Mouse (Mus musculus): ENCODE results near the gene Mtnr1a. TPM values are rescaled to one million over a fixed set of nuclear protein-coding genes. Genes with fewer than 3 reads are reported as not detected.
A peak's percentile ranks its signal among the peaks of the same experiment; 100 is the strongest.

Mtnr1a gene
- polyA plus RNA-seq, 2 experiments: 0.26 TPM; not detected in 1

DNA sequence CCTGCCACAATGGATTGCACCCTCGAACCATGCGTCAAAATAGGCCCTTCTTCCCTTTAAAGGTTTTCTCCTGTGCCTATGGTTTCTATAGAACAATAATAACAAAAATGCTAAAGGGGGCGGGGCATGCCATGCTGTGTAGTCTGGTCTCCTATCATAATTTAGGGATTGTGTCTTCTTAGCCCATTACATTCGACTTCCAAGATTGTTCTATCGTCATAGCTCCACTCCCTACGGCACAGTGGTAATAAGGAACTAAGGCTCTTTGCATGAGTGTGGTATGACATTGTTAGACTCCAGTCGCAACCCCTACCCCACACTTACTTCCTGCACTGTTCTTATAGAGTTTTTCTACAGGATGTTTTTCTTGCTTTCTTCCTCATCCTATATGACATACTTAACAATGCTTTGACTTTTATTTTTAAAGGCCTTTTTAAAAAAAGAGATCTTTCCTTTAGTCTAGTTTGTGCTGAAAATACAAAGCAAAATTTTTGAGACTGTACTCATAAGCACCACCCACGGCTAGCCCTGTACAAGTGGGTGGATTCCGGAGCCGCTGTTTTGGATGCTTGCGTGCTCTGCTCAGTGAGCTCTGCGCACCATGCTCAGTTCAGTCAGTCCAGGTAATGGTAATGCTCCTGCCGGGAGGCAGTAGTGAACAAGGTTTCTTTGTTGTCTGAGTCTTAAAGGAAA, 40.6 kb downstream of the Mtnr1a start:
- H3K36me3 ChIP-seq (ENCODE audit: control insufficient read depth, insufficient read depth, low read length): no peaks in the 10 kb centered on the region
- H3K27me3 ChIP-seq (ENCODE audit: control insufficient read depth, insufficient read depth, low read length): 0 out of 2 replicates have a peak, but pooled peaks cover 3% of the 10 kb centered on the region
- peak overlapping the region; percentile 47 for H3K4me2 ChIP-seq (replicated peaks; ENCODE audit: low read depth, low read length, severe bottlenecking)
- peak overlapping the region; percentile 25 for H3K4me3 ChIP-seq (replicated peaks; ENCODE audit: low read length)
- TF ChIP-seq POLR2A (IDR thresholded peaks at IDR 0.05; ENCODE audit: borderline replicate concordance, extremely low read depth, insufficient read depth, insufficient read length): no peak
- H3K9me3 ChIP-seq (ENCODE audit: control insufficient read depth, low read length): no peaks in the 10 kb centered on the region
- DNase-seq (ENCODE audit: low spot score) (peak; percentile 25), ATAC-seq (ENCODE audit: low FRiP score, low read depth) (no peak)
- H3K27ac ChIP-seq (replicated peaks; ENCODE audit: low read depth, low read length): no peak overlapping the region
- no peak overlapping the region for H3K9ac ChIP-seq (ENCODE audit: low read depth, low read length, severe bottlenecking)
- WGBS: 24% methylated on average over 13 of the region's 13 CpGs
- peaks cover 5% of the 10 kb centered on the region for H3K4me1 ChIP-seq (ENCODE audit: control insufficient read depth, insufficient read depth, low read length)

DNA sequence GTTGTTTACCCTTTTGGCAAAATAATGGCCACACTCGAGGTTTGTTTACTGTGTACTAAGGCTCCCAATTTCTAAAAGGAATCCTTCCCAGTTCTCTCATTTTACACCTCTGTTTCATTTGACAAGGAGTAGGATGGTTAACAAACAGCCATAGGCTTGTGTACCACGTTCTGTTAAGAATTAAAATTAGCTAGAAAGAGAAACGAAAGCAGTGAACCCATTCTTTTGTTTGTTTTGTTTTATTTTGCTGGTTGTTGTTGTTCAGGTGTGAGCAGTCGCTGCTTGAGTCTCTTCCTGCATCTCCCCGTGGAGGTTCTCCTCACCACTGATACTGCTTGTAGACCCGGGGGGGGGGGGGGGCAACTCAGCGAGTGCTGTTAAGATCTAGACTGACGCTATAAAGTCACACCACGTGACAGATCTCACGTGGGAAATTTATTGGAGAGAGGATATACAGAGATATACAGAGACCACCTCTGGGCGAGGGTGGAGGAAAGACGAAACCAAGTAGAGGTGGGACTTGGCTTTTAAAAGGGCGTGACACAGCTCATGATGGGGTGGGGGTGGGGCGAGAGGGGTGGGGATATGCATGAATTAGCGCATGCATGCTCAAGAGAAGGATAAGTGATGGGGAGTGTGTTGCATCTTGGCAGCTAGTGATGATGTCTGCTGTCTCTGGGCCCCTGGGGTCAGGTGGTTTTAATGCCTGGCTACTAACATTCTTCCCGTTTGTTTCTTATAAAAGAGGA, 41.3 kb downstream of the Mtnr1a start:
- Histone ChIP-seq H3K9ac (ENCODE audit: low read depth, low read length, severe bottlenecking) (no peak overlapping the region), H3K4me2 (replicated peaks; ENCODE audit: low read depth, low read length, severe bottlenecking) (peak overlapping the region; percentile 47), H3K27ac (replicated peaks; ENCODE audit: low read depth, low read length) (no peak overlapping the region), H3K4me1 (ENCODE audit: control insufficient read depth, insufficient read depth, low read length) (peaks cover 5% of the 10 kb centered on the region), H3K36me3 (ENCODE audit: control insufficient read depth, insufficient read depth, low read length) (no peaks in the 10 kb centered on the region), H3K9me3 (ENCODE audit: control insufficient read depth, low read length) (no peaks in the 10 kb centered on the region), H3K27me3 (ENCODE audit: control insufficient read depth, insufficient read depth, low read length) (0 out of 2 replicates have a peak, but pooled peaks cover 3% of the 10 kb centered on the region), H3K4me3 (replicated peaks; ENCODE audit: low read length) (peak overlapping the region; percentile 25)
- DNase-seq (ENCODE audit: low spot score) (no peak), ATAC-seq (ENCODE audit: low FRiP score, low read depth) (no peak)
- WGBS: 6% methylated on average over 16 of the region's 16 CpGs
- no peak for TF ChIP-seq POLR2A (IDR thresholded peaks at IDR 0.05; ENCODE audit: borderline replicate concordance, extremely low read depth, insufficient read depth, insufficient read length)

DNA sequence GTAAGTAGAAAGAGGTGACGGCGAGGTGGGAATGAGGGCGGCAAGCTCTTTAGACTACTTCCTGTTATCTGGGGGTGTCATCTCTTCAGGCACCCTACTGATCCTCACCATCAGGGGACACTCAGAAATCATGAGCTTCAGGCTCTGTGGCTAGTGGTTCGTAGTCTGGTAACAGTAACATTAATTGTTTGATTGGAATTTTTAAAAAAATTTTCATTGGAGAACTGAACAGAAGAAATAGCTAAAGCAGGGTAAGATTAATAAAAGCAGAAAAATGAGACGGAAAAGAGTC, 41.8 kb downstream of the Mtnr1a start:
- H3K36me3 ChIP-seq (ENCODE audit: control insufficient read depth, insufficient read depth, low read length): no peaks in the 10 kb centered on the region
- H3K4me1 ChIP-seq (ENCODE audit: control insufficient read depth, insufficient read depth, low read length): peaks cover 5% of the 10 kb centered on the region
- no peak for ATAC-seq (ENCODE audit: low FRiP score, low read depth)
- H3K4me3 ChIP-seq (replicated peaks; ENCODE audit: low read length): no peak overlapping the region; the same call in 1 of the 2 replicates
- DNase-seq (ENCODE audit: low spot score): no peak
- H3K4me2 ChIP-seq (replicated peaks; ENCODE audit: low read depth, low read length, severe bottlenecking): peak overlapping the region; percentile 47
- no peak overlapping the region for H3K9ac ChIP-seq (ENCODE audit: low read depth, low read length, severe bottlenecking)
- no peak overlapping the region for H3K27ac ChIP-seq (replicated peaks; ENCODE audit: low read depth, low read length)
- H3K27me3 ChIP-seq (ENCODE audit: control insufficient read depth, insufficient read depth, low read length): 0 out of 2 replicates have a peak, but pooled peaks cover 3% of the 10 kb centered on the region
- no peaks in the 10 kb centered on the region for H3K9me3 ChIP-seq (ENCODE audit: control insufficient read depth, low read length)
- 30% methylated on average over 5 of the region's 5 CpGs for WGBS
- TF ChIP-seq POLR2A (IDR thresholded peaks at IDR 0.05; ENCODE audit: borderline replicate concordance, extremely low read depth, insufficient read depth, insufficient read length): no peak

GRCm38 (mm10) chr8:45111820-45112219, 42.9 kb downstream of the Mtnr1a start:
- H3K27me3 ChIP-seq (ENCODE audit: control insufficient read depth, insufficient read depth, low read length): 0 out of 2 replicates have a peak, but pooled peaks cover 3% of the 10 kb centered on the region
- WGBS: 86% methylated on average over 5 of the region's 5 CpGs
- no peak overlapping the region for H3K27ac ChIP-seq (replicated peaks; ENCODE audit: low read depth, low read length)

DNA sequence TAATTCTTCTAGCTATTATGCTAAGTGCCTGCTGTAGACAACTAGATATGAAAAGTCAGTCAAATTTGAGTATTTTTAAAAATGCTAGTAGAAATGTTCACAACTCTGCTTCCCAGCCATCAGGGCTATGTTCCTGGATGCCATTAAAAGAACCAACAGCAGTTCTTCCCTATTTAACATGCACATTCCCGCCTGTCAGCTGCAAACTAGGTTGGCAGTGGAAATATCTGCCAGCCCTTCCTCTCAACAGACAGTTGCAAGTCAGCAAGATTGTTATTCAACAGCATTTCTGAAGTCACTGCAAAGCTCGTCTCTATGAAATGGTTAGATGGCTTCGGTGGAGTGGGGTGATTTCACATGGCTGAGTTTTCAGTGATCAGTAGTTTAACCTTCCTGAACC, 48.7 kb downstream of the Mtnr1a start:
- Histone ChIP-seq H3K9ac (ENCODE audit: low read depth, low read length, severe bottlenecking) (no peak overlapping the region), H3K4me2 (replicated peaks; ENCODE audit: low read depth, low read length, severe bottlenecking) (no peak overlapping the region), H3K9me3 (ENCODE audit: control insufficient read depth, low read length) (no peaks in the 10 kb centered on the region), H3K4me1 (ENCODE audit: control insufficient read depth, insufficient read depth, low read length) (no peaks in the 10 kb centered on the region), H3K4me3 (replicated peaks; ENCODE audit: low read length) (no peak overlapping the region), H3K27ac (replicated peaks; ENCODE audit: low read depth, low read length) (no peak overlapping the region), H3K36me3 (ENCODE audit: control insufficient read depth, insufficient read depth, low read length) (no peaks in the 10 kb centered on the region), H3K27me3 (ENCODE audit: control insufficient read depth, insufficient read depth, low read length) (no peaks in the 10 kb centered on the region)
- no peak for TF ChIP-seq POLR2A (IDR thresholded peaks at IDR 0.05; ENCODE audit: borderline replicate concordance, extremely low read depth, insufficient read depth, insufficient read length)
- DNase-seq (ENCODE audit: low spot score) (no peak), ATAC-seq (ENCODE audit: low FRiP score, low read depth) (no peak)
- 85% methylated on average over 3 of the region's 3 CpGs for WGBS

More at GRCm38 (mm10) chr8:45111820-45112219, 42.9 kb downstream of the Mtnr1a start:
- no peak overlapping the region for H3K4me3 ChIP-seq (replicated peaks; ENCODE audit: low read length)
- no peak for ATAC-seq (ENCODE audit: low FRiP score, low read depth)
- TF ChIP-seq POLR2A (IDR thresholded peaks at IDR 0.05; ENCODE audit: borderline replicate concordance, extremely low read depth, insufficient read depth, insufficient read length): no peak
- H3K36me3 ChIP-seq (ENCODE audit: control insufficient read depth, insufficient read depth, low read length): no peaks in the 10 kb centered on the region
- no peak overlapping the region for H3K9ac ChIP-seq (ENCODE audit: low read depth, low read length, severe bottlenecking)
- no peak for DNase-seq (ENCODE audit: low spot score)
- no peaks in the 10 kb centered on the region for H3K9me3 ChIP-seq (ENCODE audit: control insufficient read depth, low read length)
- H3K4me1 ChIP-seq (ENCODE audit: control insufficient read depth, insufficient read depth, low read length): peaks cover 5% of the 10 kb centered on the region
- H3K4me2 ChIP-seq (replicated peaks; ENCODE audit: low read depth, low read length, severe bottlenecking): no peak overlapping the region

Measured in limb, embryonic 14.5 days (tissue).